ENCODE assay signal across 17 mouse cellular contexts in genomic region chr1:181170210-181170609, GRCm38 (mm10). TPM values are rescaled to one million over a fixed set of nuclear protein-coding genes. Genes with fewer than 3 reads are reported as not detected.
DNase-seq lines count a peak whose midpoint lies in the region; ATAC-seq and TF ChIP-seq lines count a peak whose summit lies in the region.
"Had no signal": no experiment of that assay in that cellular context is flagged by ENCODE, and none has a peak within 500 bp of the region (broad histone marks: within the 10 kb centered on the region; RNA-seq: fewer than 3 reads in every experiment).

No protein-coding gene starts in this region.

- intact Hi-C loops in left cerebral cortex, postnatal 10 days (cut with DNase I), result no loop called here

- peaks cover 29% of the 10 kb centered on the region for H3K36me3 ChIP-seq in midbrain, postnatal 0 days (ENCODE audit: insufficient read depth, low read length)
- peaks cover 12% of the 10 kb centered on the region for H3K36me3 ChIP-seq in intestine, embryonic 16.5 days (ENCODE audit: control insufficient read depth, insufficient read depth, low read length)

- no peak overlapping the region for H3K4me2 ChIP-seq in midbrain, postnatal 0 days (ENCODE audit: low read depth, low read length, poor library complexity, severe bottlenecking)
- no peak overlapping the region for H3K4me2 ChIP-seq in intestine, embryonic 16.5 days (ENCODE audit: low read depth, low read length)
- H3K4me2 ChIP-seq: embryonic facial prominence, embryonic 12.5 days; forebrain, embryonic 12.5 days; hindbrain, embryonic 13.5 days; neural tube, embryonic 15.5 days had no signal

- H3K9ac ChIP-seq in midbrain, postnatal 0 days (replicated peaks; ENCODE audit: low read length, poor library complexity, severe bottlenecking), result no peak overlapping the region
- H3K9ac ChIP-seq in intestine, embryonic 16.5 days (ENCODE audit: low read depth, low read length), result no peak overlapping the region
- H3K9ac ChIP-seq: embryonic facial prominence, embryonic 12.5 days; forebrain, embryonic 12.5 days; hindbrain, embryonic 13.5 days; neural tube, embryonic 15.5 days had no signal

- H3K27ac ChIP-seq in midbrain, postnatal 0 days (ENCODE audit: low read depth, low read length), result no peak overlapping the region
- H3K27ac ChIP-seq in intestine, embryonic 16.5 days (ENCODE audit: low read length), result no peak overlapping the region
- H3K27ac ChIP-seq: embryonic facial prominence, embryonic 12.5 days; forebrain, embryonic 12.5 days; gastrocnemius, adult 2 months; hindbrain, embryonic 13.5 days; kidney, postnatal 0 days; neural tube, embryonic 15.5 days; stomach, postnatal 0 days had no signal

- TF ChIP-seq CTCF in midbrain, postnatal 0 days (IDR thresholded peaks at IDR 0.05), result no peak

- H3K9me3 ChIP-seq in midbrain, postnatal 0 days (ENCODE audit: low read length), result no peaks in the 10 kb centered on the region
- no peaks in the 10 kb centered on the region for H3K9me3 ChIP-seq in intestine, embryonic 16.5 days (ENCODE audit: control insufficient read depth, low read length)
- H3K9me3 ChIP-seq: embryonic facial prominence, embryonic 12.5 days; forebrain, embryonic 12.5 days; hindbrain, embryonic 13.5 days; neural tube, embryonic 15.5 days had no signal

- DNase-seq in heart, adult 11 months, result peak; percentile 90
- no peak for DNase-seq in heart, adult 9 months (ENCODE audit: low spot score in 2 of 2)
- peak; percentile 67 for DNase-seq in 416B (ENCODE audit: low read depth)
- DNase-seq in midbrain, postnatal 0 days (ENCODE audit: low spot score), result no peak
- no peak for DNase-seq in left cerebral cortex, postnatal 10 days (ENCODE audit: extremely low spot score in 1 of 2, low spot score in 2 of 2)
- DNase-seq: cerebellum, adult 8-10 months; gastrocnemius, adult 2 months; midbrain, embryonic 14.5 days had no signal

- peak; percentile 83 for ATAC-seq in granulocyte monocyte progenitor cell, adult 5-6 weeks (replicated peaks; ENCODE audit: poor library complexity, severe bottlenecking)
- peak; percentile 51; the same call in 1 of the 2 replicates for ATAC-seq in megakaryocyte-erythroid progenitor cell, adult 5-6 weeks (replicated peaks; ENCODE audit: low FRiP score, low TSS enrichment, poor library complexity, severe bottlenecking)
- no peak for ATAC-seq in midbrain, postnatal 0 days (ENCODE audit: low FRiP score)
- no peak for ATAC-seq in intestine, embryonic 16.5 days

- H3K27me3 ChIP-seq in midbrain, postnatal 0 days (ENCODE audit: insufficient read depth, low read length), result no peaks in the 10 kb centered on the region
- no peaks in the 10 kb centered on the region for H3K27me3 ChIP-seq in intestine, embryonic 16.5 days (replicated peaks; ENCODE audit: control insufficient read depth, insufficient read depth, low read length)
- H3K27me3 ChIP-seq: embryonic facial prominence, embryonic 12.5 days; forebrain, embryonic 12.5 days; hindbrain, embryonic 13.5 days; neural tube, embryonic 15.5 days had no signal

- 88% methylated on average over 8 of the region's 8 CpGs for WGBS in midbrain, postnatal 0 days
- WGBS in intestine, embryonic 16.5 days, result 74% methylated on average over 8 of the region's 8 CpGs

- no peak overlapping the region for H3K4me3 ChIP-seq in midbrain, postnatal 0 days (ENCODE audit: low read depth, low read length)
- no peak overlapping the region for H3K4me3 ChIP-seq in intestine, embryonic 16.5 days (ENCODE audit: low read length)
- H3K4me3 ChIP-seq: embryonic facial prominence, embryonic 12.5 days; forebrain, embryonic 12.5 days; gastrocnemius, adult 2 months; hindbrain, embryonic 13.5 days; neural tube, embryonic 15.5 days had no signal

- H3K4me1 ChIP-seq in midbrain, postnatal 0 days (ENCODE audit: insufficient read depth, low read length), result no peaks in the 10 kb centered on the region
- no peaks in the 10 kb centered on the region for H3K4me1 ChIP-seq in intestine, embryonic 16.5 days (ENCODE audit: control insufficient read depth, insufficient read depth, low read length)
- H3K4me1 ChIP-seq: embryonic facial prominence, embryonic 12.5 days; forebrain, embryonic 12.5 days; hindbrain, embryonic 13.5 days; neural tube, embryonic 15.5 days had no signal

RNA-seq across cellular contexts. Expression of gene Cnih4, which starts 25.7 kb away (rescaled TPM):
- total RNA-seq in granulocyte monocyte progenitor cell, adult 5-6 weeks (2014; fragmentation: Nextera tagmentation), result 86.6 and 91.4 TPM in 2 replicates
- 99.8 and 109 TPM in 2 replicates for total RNA-seq in granulocyte monocyte progenitor cell, adult 5-6 weeks (2017)
- total RNA-seq in megakaryocyte-erythroid progenitor cell, adult 5-6 weeks (2014; fragmentation: Nextera tagmentation), result 14.0 and 25.9 TPM in 2 replicates
- total RNA-seq in megakaryocyte-erythroid progenitor cell, adult 5-6 weeks (2017), result 59.7 and 71.2 TPM in 2 replicates
- 11.9 and 17.4 TPM in 2 replicates for total RNA-seq in midbrain, postnatal 0 days (2014; rRNA removed)
- polyA plus RNA-seq in midbrain, postnatal 0 days (2015; fragmentation: Nextera tagmentation; extraction: Ambion mirVana), result 43.1 and 45.7 TPM in 2 replicates
- polyA plus RNA-seq in intestine, embryonic 16.5 days (2015; fragmentation: Nextera tagmentation; extraction: Ambion mirVana), result 136 and 142 TPM in 2 replicates
- total RNA-seq in left cerebral cortex, postnatal 10 days (2021), result 10 to 100 TPM; 20.4 to 22.2 TPM

RNA-seq across cellular contexts. Expression of gene Nvl, which starts 26.2 kb away (rescaled TPM):
- 43.2 and 52.6 TPM in 2 replicates for total RNA-seq in granulocyte monocyte progenitor cell, adult 5-6 weeks (2014; fragmentation: Nextera tagmentation)
- total RNA-seq in granulocyte monocyte progenitor cell, adult 5-6 weeks (2017), result 24.9 and 26.2 TPM in 2 replicates
- 54.5 and 64.7 TPM in 2 replicates for total RNA-seq in megakaryocyte-erythroid progenitor cell, adult 5-6 weeks (2014; fragmentation: Nextera tagmentation)
- 36.3 and 37.0 TPM in 2 replicates for total RNA-seq in megakaryocyte-erythroid progenitor cell, adult 5-6 weeks (2017)
- 25.6 and 36.3 TPM in 2 replicates for total RNA-seq in midbrain, postnatal 0 days (2014; rRNA removed)
- 29.4 and 32.7 TPM in 2 replicates for polyA plus RNA-seq in midbrain, postnatal 0 days (2015; fragmentation: Nextera tagmentation; extraction: Ambion mirVana)
- polyA plus RNA-seq in intestine, embryonic 16.5 days (2015; fragmentation: Nextera tagmentation; extraction: Ambion mirVana), result 18.5 and 18.9 TPM in 2 replicates
- total RNA-seq in left cerebral cortex, postnatal 10 days (2021), result 10 to 100 TPM; 30.4 to 30.5 TPM

RNA-seq across cellular contexts. Expression of gene Wdr26, which starts 41.6 kb away (rescaled TPM):
- 92.9 and 128 TPM in 2 replicates for total RNA-seq in granulocyte monocyte progenitor cell, adult 5-6 weeks (2014; fragmentation: Nextera tagmentation)
- total RNA-seq in granulocyte monocyte progenitor cell, adult 5-6 weeks (2017), result 93.0 and 101 TPM in 2 replicates
- 93.5 and 155 TPM in 2 replicates for total RNA-seq in megakaryocyte-erythroid progenitor cell, adult 5-6 weeks (2014; fragmentation: Nextera tagmentation)
- total RNA-seq in megakaryocyte-erythroid progenitor cell, adult 5-6 weeks (2017), result 84.8 and 102 TPM in 2 replicates
- total RNA-seq in midbrain, postnatal 0 days (2014; rRNA removed), result 49.6 and 66.9 TPM in 2 replicates
- polyA plus RNA-seq in midbrain, postnatal 0 days (2015; fragmentation: Nextera tagmentation; extraction: Ambion mirVana), result 31.4 and 44.1 TPM in 2 replicates
- polyA plus RNA-seq in intestine, embryonic 16.5 days (2015; fragmentation: Nextera tagmentation; extraction: Ambion mirVana), result 22.4 and 25.5 TPM in 2 replicates
- 100 to 1,000 TPM; 126 to 131 TPM for total RNA-seq in left cerebral cortex, postnatal 10 days (2021)

Comparison
In these comparisons a context has a peak if more than half of its experiments do, and no peak if none do; other contexts are left out.
1. DNase-seq: peak in heart, adult 11 months (single experiment) and 416B (single experiment); none in heart, adult 9 months (0 of 2), midbrain, postnatal 0 days (single experiment) and left cerebral cortex, postnatal 10 days (0 of 2).
2. ATAC-seq: peak in granulocyte monocyte progenitor cell, adult 5-6 weeks (single experiment) and megakaryocyte-erythroid progenitor cell, adult 5-6 weeks (single experiment); none in midbrain, postnatal 0 days (single experiment) and intestine, embryonic 16.5 days (single experiment).